Mouse (Mus musculus) lung, adult 2 months (tissue): Measurements from ENCODE around the gene Ptchd1.

Experiments
- CTCF ChIP-seq: fragments of 200-500 bp; IDR thresholded peaks from 2 replicates; pipeline ENCODE4 v1.5.1; 2011; ENCODE audit warnings: mild to moderate bottlenecking, low read length, control low read depth; ENCODE audit not compliant: insufficient read depth
- POLR2A ChIP-seq: fragments of 200-500 bp; IDR thresholded peaks from 2 replicates; pipeline ENCODE4 v1.6.1; 2011; ENCODE audit warnings: low read depth, mild to moderate bottlenecking, control low read depth, low read length, borderline replicate concordance; ENCODE audit errors: extremely low read depth

- TF ChIP-seq CTCF: no peak
- no peak for TF ChIP-seq POLR2A
These were observed 79.8 kb downstream of the Ptchd1 start for GRCm38 (mm10) chrX:155543780-155544179.
